ENCODE assay signal across 17 mouse cellular contexts in the genomic region with DNA sequence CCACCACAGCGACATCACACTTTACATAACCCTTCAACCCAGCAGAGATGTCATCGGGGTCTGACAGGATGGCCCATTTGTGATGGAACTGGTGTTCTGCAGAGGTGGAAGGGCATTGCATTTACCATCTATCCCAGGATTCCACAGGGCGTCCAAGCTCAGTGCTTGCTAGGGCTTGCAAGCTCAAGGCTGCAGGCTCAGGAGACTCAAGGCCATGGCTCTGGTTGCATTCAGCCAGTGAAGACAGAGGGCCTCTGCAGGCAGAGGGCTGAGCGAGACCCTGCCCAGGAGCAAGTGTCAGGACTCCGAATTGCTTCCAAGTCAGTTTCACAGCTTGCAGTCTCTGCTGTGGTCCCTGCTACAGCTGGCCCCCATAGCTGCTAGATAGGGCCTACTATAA.
"Had no signal": no experiment of that assay in that cellular context is flagged by ENCODE, and none has a peak within 500 bp of the region (broad histone marks: within the 10 kb centered on the region; RNA-seq: fewer than 3 reads in every experiment).

No protein-coding gene starts in this region.

- DNase-seq: gastrocnemius, postnatal 10 days; gastrocnemius, postnatal 25 days; heart, adult 18-20 months; heart, postnatal 10 days; heart, postnatal 4 days; kidney, adult 11 months; kidney, adult 2 months; kidney, adult 9 months; kidney, postnatal 14 days; kidney, postnatal 36 days; layer of hippocampus, adult 9-11 months; layer of hippocampus, postnatal 36 days; left cerebral cortex, postnatal 4 days had no signal

- ATAC-seq: hindbrain, embryonic 16.5 days; inflammation-experienced regulatory T-cells, adult 6 months; intestine, embryonic 15.5 days; liver, embryonic 12.5 days had no signal
